Mouse (Mus musculus) MEL (cell line): ENCODE results near the gene Med13l.
A peak's percentile ranks its signal among the peaks of the same experiment; 100 is the strongest.

Experiments used
- CTCF ChIP-seq, 3 experiments: IDR thresholded peaks in 2 of 3; conservative IDR thresholded peaks in 1 of 3; 2 replicates each; pipeline ENCODE4 v1.5.1; 2011 to 2012; ENCODE audit warnings: low read length in 3 of 3, low read depth in 2 of 3, mild to moderate bottlenecking in 2 of 3, improper control_type of control experiment in 1 of 3, inconsistent platforms in 1 of 3, mixed read lengths in 1 of 3, moderate library complexity in 1 of 3; ENCODE audit not compliant: control insufficient read depth in 1 of 3, insufficient read depth in 1 of 3, poor library complexity in 1 of 3, severe bottlenecking in 1 of 3
- POLR2AphosphoS5 ChIP-seq: IDR thresholded peaks from 2 replicates; pipeline ENCODE4 v1.6.1; 2012; ENCODE audit warnings: low read depth, borderline replicate concordance, mild to moderate bottlenecking, inconsistent platforms, low read length, moderate library complexity, mixed read lengths

DNA sequence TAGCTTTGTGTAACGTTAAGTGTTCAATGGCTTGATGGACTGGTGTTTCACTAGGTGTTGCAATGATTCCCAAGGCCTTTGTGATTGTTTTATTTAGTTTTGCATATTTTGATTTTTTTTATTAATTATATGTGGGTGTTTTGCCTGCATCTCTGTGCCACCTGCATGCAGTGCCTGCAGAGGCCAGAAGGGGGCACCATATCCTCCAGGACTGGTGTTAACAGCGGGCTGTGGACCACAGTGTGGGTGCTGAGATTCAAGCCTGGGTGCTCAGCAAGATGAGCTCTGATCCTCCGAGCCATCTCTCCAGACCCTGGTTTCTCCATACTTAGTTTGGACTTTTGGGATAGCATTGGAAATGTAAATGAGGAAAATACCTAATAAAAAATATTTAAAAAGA, 143.7 kb downstream of the Med13l start:
- TF ChIP-seq CTCF (IDR thresholded peaks at IDR 0.05 in 2 of 3, conservative IDR thresholded peaks at IDR 0.05 in 1 of 3; ENCODE audit: control insufficient read depth in 1 of 3, insufficient read depth in 1 of 3, low read depth in 2 of 3, low read length in 3 of 3, poor library complexity in 1 of 3, severe bottlenecking in 1 of 3) (peak; percentile 71 to 83 (median 79)), POLR2AphosphoS5 (no peak)
